Mouse (Mus musculus) kidney, embryonic 16.5 days (tissue): ENCODE results near the gene Gng2. TPM values are rescaled to one million over a fixed set of nuclear protein-coding genes. Genes with fewer than 3 reads are reported as not detected.
"Not testable (repeated sequence)": the region's sequence is repeated elsewhere in the genome, so short reads cannot be mapped to it uniquely, and the experiment has no call there.

ENCODE experiments used
- ATAC-seq: fragments of 200-750 bp; cut with Nextera tagmentation; 2 replicates; pipeline ENCODE4 v1.8.0; 2017; ENCODE audit warnings: moderate TSS enrichment; ENCODE audit not compliant: low FRiP score, low TSS enrichment
- H3K27ac ChIP-seq: fragments of 300-500 bp; sonication (generic); 2 replicates; pipeline ENCODE4 v1.5.1; 2014; ENCODE audit warnings: low read length
- H3K27me3 ChIP-seq: fragments of 300-500 bp; sonication (generic); 2 replicates; pipeline ENCODE4 v1.6.1; 2014; ENCODE audit warnings: low read length, control low read depth, mixed read lengths; ENCODE audit not compliant: insufficient read depth
- H3K36me3 ChIP-seq: fragments of 300-500 bp; sonication (generic); 2 replicates; pipeline ENCODE4 v1.6.1; 2014; ENCODE audit warnings: low read length, control low read depth, mixed read lengths; ENCODE audit not compliant: insufficient read depth
- H3K4me1 ChIP-seq: fragments of 300-500 bp; sonication (generic); 2 replicates; pipeline ENCODE4 v1.6.1; 2014; ENCODE audit warnings: low read length, control low read depth, mixed read lengths; ENCODE audit not compliant: insufficient read depth
- H3K4me2 ChIP-seq: fragments of 300-500 bp; sonication (generic); replicated peaks from 2 replicates; pipeline ENCODE4 v1.6.1; 2014; ENCODE audit warnings: low read depth, low read length
- H3K4me3 ChIP-seq: fragments of 300-500 bp; sonication (generic); 2 replicates; pipeline ENCODE4 v1.5.1; 2014; ENCODE audit warnings: mild to moderate bottlenecking, low read length
- H3K9ac ChIP-seq: fragments of 300-500 bp; sonication (generic); replicated peaks from 2 replicates; pipeline ENCODE4 v1.6.1; 2014; ENCODE audit warnings: low read length
- H3K9me3 ChIP-seq: fragments of 300-500 bp; sonication (generic); 2 replicates; pipeline ENCODE4 v1.6.1; 2016; ENCODE audit warnings: low read length, control low read depth
- WGBS: fragments of 180-500 bp; shearing (Covaris S2); extraction: QIAGEN DNeasy Blood & Tissue Kit; methylation state at CpG from one replicate; pipeline ENCODE4 v1.1.7; 2014; 5-methylcytosine and 5-hydroxymethylcytosine counted together
- polyA plus RNA-seq: library from polyadenylated mRNA; unstranded; fragments of >200 nt; fragmentation: Nextera tagmentation; extraction: Ambion mirVana; gene quantifications from 2 replicates; pipeline ENCODE4 v1.2.1, GENCODE M21; 2015

Gng2 gene
- polyA plus RNA-seq, 1 experiment from 2014 or later: 52.5 TPM

DNA sequence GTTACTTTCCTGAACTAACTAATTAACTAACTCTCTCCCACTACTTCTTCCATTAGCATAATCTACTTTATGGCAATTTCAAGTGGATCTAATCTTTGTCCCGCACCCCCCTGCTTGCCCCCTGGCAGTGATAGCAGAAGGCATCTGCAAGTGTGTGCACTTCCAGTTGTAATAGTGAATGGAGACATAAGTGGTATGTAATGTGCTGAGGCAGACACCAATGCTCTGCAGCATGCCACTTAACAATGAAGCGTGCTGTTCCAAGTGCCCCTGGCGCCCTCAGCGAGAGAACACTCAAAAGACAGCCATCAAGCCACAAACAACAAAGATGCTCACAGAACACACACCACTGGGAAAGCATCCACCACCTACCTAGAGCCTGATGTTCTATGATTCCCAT lies 76.9 kb downstream of the Gng2 start:
- ATAC-seq: no peak
- Histone ChIP-seq H3K4me3 (no peak overlapping the region), H3K36me3 (no peaks in the 10 kb centered on the region), H3K27ac (no peak overlapping the region), H3K9ac (no peak overlapping the region), H3K9me3 (no peaks in the 10 kb centered on the region), H3K27me3 (no peaks in the 10 kb centered on the region), H3K4me1 (peaks cover 6% of the 10 kb centered on the region; the same call in 1 of the 2 replicates), H3K4me2 (no peak overlapping the region)
- WGBS: 95% methylated on average over 4 of the region's 4 CpGs

DNA sequence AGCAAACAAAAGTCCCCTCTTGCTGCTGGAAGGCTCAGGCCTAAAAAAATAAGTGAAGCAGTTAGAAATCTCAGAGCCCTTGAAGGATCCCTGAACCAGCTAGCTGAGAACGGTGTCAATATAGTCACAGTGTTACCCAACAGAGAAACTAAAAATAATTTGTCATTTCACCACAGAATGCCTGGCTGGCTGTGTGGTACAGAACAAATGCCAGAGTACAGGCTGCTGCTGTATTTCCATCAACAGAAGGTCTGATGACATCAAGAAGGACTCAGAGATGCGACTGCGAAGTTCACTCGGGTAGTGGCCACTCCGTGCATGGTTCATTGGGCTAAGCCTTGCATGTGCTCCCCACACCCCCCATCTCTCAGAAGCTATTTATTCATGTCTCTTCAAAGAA lies 89.9 kb downstream of the Gng2 start:
- peaks cover 3% of the 10 kb centered on the region; the same call in 1 of the 2 replicates for H3K36me3 ChIP-seq
- no peak overlapping the region for H3K4me3 ChIP-seq
- H3K4me2 ChIP-seq: no peak overlapping the region
- H3K4me1 ChIP-seq: no peaks in the 10 kb centered on the region
- no peaks in the 10 kb centered on the region for H3K9me3 ChIP-seq
- no peaks in the 10 kb centered on the region for H3K27me3 ChIP-seq
- ATAC-seq: no peak
- no peak overlapping the region for H3K9ac ChIP-seq
- H3K27ac ChIP-seq: no peak overlapping the region
- WGBS: 92% methylated on average over 5 of the region's 5 CpGs

DNA sequence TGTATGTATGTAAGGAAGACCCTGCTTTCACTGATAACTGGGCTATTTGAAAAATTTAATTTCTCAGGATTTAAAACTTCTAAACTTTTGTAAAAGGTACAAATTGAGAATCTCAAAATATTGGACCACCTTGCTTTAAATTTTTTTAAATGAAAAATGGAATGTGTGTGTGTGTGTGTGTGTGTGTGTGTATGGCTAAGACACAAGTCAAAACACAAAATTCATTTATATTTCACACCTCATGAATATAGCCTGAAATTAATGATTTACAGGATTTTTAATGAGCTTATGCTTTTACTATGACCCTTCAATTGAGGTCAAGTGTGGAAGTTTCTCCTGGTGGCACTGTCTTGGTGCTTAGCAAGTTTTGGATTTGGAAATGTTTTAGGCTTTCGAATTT lies 93.0 kb downstream of the Gng2 start:
- H3K4me3 ChIP-seq, H3K27me3 ChIP-seq, H3K4me2 ChIP-seq, H3K4me1 ChIP-seq, H3K9ac ChIP-seq, H3K9me3 ChIP-seq, H3K27ac ChIP-seq, H3K36me3 ChIP-seq, ATAC-seq: not testable (repeated sequence)
- WGBS: 88% methylated on average over 1 of the region's 1 CpGs

DNA sequence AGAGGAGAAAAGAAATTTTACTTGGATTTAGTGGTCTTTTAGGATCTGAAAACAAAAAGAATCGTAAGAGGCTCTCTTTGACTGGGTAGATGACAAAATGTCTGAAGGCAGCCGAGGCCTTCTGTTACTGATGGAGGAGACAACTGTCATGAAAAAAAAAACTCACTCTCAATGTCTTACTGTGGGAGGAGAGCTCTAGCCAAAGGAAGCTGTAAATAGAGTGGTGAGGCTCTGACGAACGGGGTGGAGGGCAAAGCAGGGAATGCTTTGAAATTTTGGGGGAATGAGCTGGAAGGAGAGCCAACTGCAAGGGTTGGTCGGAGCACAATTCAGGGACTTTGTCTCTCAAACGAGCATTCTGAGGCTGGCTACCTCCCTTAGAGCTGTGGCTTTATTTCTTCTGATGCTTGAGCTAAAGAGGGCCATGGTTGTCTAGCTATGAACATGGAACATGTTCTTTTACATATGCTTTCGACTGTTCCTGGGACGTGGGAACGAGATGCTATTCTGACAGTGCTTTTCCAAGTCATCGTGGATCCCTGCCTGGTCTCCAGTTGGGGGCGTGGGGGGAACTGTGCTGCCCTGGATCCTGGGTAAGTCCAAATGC lies 103.1 kb downstream of the Gng2 start:
- H3K27me3 ChIP-seq: no peaks in the 10 kb centered on the region
- no peak overlapping the region for H3K4me3 ChIP-seq
- H3K27ac ChIP-seq: no peak overlapping the region
- H3K4me2 ChIP-seq: no peak overlapping the region
- no peaks in the 10 kb centered on the region for H3K36me3 ChIP-seq
- H3K9me3 ChIP-seq: no peaks in the 10 kb centered on the region
- H3K4me1 ChIP-seq: no peaks in the 10 kb centered on the region
- H3K9ac ChIP-seq: no peak overlapping the region
- 62% methylated on average over 11 of the region's 11 CpGs for WGBS
- no peak for ATAC-seq

DNA sequence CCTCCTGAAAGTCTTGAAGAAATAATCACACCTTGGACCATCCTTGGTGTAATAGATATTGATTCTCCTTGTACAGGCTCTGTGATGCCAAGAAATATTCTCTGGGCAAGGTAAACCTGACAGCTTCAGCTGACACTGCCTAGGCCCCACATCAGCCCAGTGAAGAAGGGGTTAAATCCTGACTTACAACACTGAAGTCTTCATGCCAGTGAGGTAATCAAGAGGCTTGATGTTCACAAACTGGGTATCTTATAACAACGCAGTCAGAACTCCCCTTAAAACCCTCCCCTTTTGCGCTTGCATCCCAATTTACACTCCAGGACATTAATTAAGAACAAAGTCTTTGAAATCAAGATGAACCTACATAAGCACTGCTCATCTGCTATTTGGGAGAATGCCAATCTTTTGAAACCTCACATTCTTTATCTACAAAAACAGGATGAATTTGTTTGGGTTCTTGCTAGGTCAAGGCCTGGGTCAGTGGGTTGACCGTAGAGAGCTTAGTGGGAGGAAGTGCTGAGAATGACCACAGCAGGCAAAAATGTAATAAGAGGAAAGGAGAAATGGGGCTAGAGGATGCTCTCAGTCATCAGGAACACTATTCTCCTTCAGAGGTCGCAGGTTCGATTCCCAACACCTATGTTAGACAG lies 110.0 kb downstream of the Gng2 start:
- Histone ChIP-seq H3K4me3 (no peak overlapping the region), H3K27ac (peak overlapping the region; percentile 34; the same call in 1 of the 2 replicates), H3K36me3 (no peaks in the 10 kb centered on the region), H3K9ac (no peak overlapping the region), H3K27me3 (no peaks in the 10 kb centered on the region), H3K9me3 (no peaks in the 10 kb centered on the region), H3K4me1 (peaks cover 11% of the 10 kb centered on the region; the same call in 1 of the 2 replicates), H3K4me2 (no peak overlapping the region)
- peak; percentile 75 for ATAC-seq
- 35% methylated on average over 5 of the region's 5 CpGs for WGBS

DNA sequence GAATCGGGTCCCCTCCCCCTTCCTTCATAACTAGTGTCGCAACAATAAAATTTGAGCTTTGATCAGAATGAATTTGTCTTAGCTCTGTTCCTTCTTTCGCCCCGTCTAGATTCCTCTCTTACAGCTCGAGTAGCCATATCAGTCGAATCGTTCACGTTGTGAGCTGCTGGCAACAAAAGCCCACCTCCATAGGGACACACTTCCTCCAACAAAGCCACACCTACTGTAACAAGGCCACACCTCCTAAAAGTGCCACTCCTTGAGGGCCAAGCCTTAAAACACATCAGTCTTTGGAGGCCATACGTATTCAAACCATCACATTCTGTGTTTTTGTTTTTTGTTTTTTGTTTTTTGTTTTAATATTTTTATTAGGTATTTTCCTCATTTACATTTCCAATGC lies 112.3 kb downstream of the Gng2 start:
- H3K27ac ChIP-seq, H3K4me3 ChIP-seq, H3K27me3 ChIP-seq, H3K9ac ChIP-seq, H3K9me3 ChIP-seq, H3K36me3 ChIP-seq, H3K4me2 ChIP-seq, ATAC-seq: not testable (repeated sequence)
- H3K4me1 ChIP-seq: peaks cover 11% of the 10 kb centered on the region; the same call in 1 of the 2 replicates
- WGBS: 82% methylated on average over 9 of the region's 9 CpGs

DNA sequence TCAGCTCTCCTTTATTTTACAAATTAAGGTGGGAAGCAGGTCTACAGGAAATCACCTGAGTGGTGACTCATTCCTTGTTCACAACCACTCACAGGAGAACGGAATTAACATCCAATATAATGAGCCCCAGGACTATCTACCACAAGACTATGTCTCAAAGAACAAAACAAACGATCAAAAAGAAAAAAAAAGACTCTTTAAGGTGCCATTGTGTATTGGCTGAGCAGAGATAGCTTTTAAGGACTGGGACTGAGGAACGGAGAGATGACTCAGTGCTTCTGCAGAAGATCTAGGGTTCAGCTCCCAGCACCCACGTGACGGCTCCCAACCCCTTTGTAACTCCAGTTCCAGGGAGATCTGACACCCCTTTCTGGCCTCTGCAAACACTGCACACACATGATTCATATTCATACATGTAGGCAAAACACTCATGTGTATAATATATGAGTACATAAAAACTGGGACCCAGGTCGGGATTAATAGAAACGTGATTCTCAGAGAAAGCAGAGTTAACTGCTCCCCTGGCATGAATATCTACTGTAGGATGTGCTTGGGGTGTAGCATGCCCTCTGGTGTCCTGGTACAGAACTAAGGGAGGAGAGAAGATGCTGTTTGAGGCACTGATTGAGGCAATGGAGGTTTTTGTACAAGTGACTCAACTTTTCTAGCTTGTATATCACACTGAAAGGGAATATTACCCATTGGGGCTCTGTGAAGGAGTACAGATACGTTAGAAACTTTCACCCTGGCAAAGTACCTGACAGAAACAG lies 115.9 kb downstream of the Gng2 start:
- Histone ChIP-seq H3K9ac (no peak overlapping the region), H3K4me2 (no peak overlapping the region), H3K27me3 (no peaks in the 10 kb centered on the region), H3K36me3 (no peaks in the 10 kb centered on the region), H3K4me1 (peaks cover 2% of the 10 kb centered on the region; the same call in 1 of the 2 replicates), H3K9me3 (peaks cover 3% of the 10 kb centered on the region; the same call in 1 of the 2 replicates), H3K4me3 (no peak overlapping the region), H3K27ac (no peak overlapping the region)
- WGBS: 78% methylated on average over 8 of the region's 8 CpGs
- ATAC-seq: no peak

DNA sequence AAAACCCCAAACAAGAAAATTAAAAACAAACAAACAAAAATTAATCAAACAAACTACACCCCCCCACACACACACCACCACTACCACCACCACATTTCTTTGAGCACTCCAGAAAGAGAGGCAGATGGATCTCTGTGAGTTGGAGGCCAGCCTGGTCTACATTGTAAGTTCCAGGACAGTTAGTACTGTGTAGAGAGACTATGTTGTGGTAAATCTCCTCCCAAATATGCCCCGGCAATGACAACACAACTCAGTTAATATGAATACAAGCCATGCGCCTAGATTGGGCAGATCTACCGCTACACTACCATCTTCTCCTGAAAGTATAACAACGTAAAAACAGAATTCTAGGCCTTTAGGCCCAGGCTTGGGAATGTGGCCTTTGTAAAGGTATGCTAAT lies 117.1 kb downstream of the Gng2 start:
- Histone ChIP-seq H3K27me3 (no peaks in the 10 kb centered on the region), H3K9ac (no peak overlapping the region), H3K36me3 (no peaks in the 10 kb centered on the region), H3K9me3 (peaks cover 3% of the 10 kb centered on the region; the same call in 1 of the 2 replicates), H3K4me1 (peaks cover 2% of the 10 kb centered on the region; the same call in 1 of the 2 replicates), H3K4me3 (no peak overlapping the region), H3K27ac (no peak overlapping the region), H3K4me2 (no peak overlapping the region)
- WGBS: 94% methylated on average over 4 of the region's 4 CpGs
- no peak for ATAC-seq

DNA sequence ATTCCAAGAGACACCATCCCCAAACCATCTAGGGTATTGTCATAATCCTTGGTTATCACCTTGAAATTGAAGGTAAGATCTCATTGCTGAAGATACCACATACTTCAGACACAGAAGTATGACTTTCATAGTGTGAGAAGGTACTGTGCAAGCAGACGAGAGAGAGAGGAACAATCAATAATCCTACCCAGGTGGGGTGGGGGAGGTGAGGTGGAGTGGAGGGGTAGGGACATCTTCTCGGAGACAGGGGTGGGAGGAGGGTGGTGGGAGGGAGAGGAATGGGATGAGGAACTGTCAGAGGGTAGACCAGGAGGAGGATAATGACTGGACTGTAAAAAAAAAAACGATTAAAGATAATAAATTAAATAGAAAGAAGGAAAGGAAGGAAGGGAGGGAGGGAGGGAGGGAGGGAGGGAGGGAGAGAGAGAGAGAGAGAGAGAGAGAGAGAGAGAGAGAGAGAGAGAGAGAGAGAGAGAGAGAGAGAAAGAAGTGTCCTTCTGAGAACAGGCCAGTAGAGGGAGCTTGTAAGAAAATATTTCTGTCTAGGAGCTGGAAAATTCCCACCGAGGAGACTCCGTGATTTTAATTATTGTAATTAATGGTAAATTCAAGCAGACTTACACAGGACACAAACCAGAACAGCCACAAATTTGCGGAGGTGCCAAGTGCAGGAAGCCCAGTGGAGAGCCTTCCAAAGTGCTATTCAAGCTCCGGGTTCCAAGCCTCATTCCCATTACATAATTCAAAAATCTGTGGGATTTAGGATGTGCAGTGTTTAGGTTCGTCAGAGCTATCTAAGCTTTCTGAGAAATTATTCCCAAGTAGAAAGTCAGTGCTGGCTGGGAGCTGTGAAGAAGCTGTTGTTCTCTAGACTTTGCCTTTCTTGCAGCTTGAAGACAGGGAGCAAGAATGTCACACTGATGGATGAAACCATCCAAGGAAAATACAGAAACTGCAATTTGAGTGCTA lies 118.3 kb downstream of the Gng2 start:
- 44% methylated on average over 7 of the region's 8 CpGs for WGBS
- ATAC-seq: no peak

More for the DNA sequence above, 118.3 kb downstream of the Gng2 start:
- no peaks in the 10 kb centered on the region for H3K36me3 ChIP-seq
- peaks cover 3% of the 10 kb centered on the region; the same call in 1 of the 2 replicates for H3K9me3 ChIP-seq
- H3K4me2 ChIP-seq: peak overlapping the region; percentile 27; the same call in 1 of the 2 replicates
- H3K4me1 ChIP-seq: peaks cover 2% of the 10 kb centered on the region; the same call in 1 of the 2 replicates
- H3K4me3 ChIP-seq: no peak overlapping the region
- no peak overlapping the region for H3K27ac ChIP-seq
- no peaks in the 10 kb centered on the region for H3K27me3 ChIP-seq
- no peak overlapping the region for H3K9ac ChIP-seq
